Mouse (Mus musculus) lung, embryonic 16.5 days (tissue): Measurements from ENCODE around the gene Reg4. TPM values are rescaled to one million over a fixed set of nuclear protein-coding genes. Genes with fewer than 3 reads are reported as not detected.

Experiments
- ATAC-seq: fragments of 200-750 bp; cut with Nextera tagmentation; 2 replicates; pipeline ENCODE4 v1.8.0; 2017; ENCODE audit warnings: low read depth, mild to moderate bottlenecking, moderate library complexity
- H3K27ac ChIP-seq: fragments of 300-500 bp; sonication (generic); 2 replicates; pipeline ENCODE4 v1.5.1; 2014; ENCODE audit warnings: mild to moderate bottlenecking, control low read depth, low read length
- H3K27me3 ChIP-seq: fragments of 300-500 bp; sonication (generic); 2 replicates; pipeline ENCODE4 v1.6.1; 2014; ENCODE audit warnings: low read depth, low read length, mixed read lengths; ENCODE audit not compliant: control insufficient read depth, insufficient read depth
- H3K36me3 ChIP-seq: fragments of 300-500 bp; sonication (generic); 2 replicates; pipeline ENCODE4 v1.6.1; 2014; ENCODE audit warnings: low read length; ENCODE audit not compliant: control insufficient read depth, insufficient read depth
- H3K4me1 ChIP-seq: fragments of 300-500 bp; sonication (generic); replicated peaks from 2 replicates; pipeline ENCODE4 v1.6.1; 2014; ENCODE audit warnings: low read length, mixed read lengths; ENCODE audit not compliant: control insufficient read depth, insufficient read depth
- H3K4me2 ChIP-seq: fragments of 300-500 bp; sonication (generic); 2 replicates; pipeline ENCODE4 v1.6.1; 2014; ENCODE audit warnings: low read depth, low read length, control low read depth
- H3K4me3 ChIP-seq: fragments of 300-500 bp; sonication (generic); 2 replicates; pipeline ENCODE4 v1.5.1; 2014; ENCODE audit warnings: mild to moderate bottlenecking, low read length, control low read depth
- H3K9ac ChIP-seq: fragments of 300-500 bp; sonication (generic); 2 replicates; pipeline ENCODE4 v1.6.1; 2014; ENCODE audit warnings: low read length, control low read depth
- H3K9me3 ChIP-seq: fragments of 300-500 bp; sonication (generic); 2 replicates; pipeline ENCODE4 v1.6.1; 2016; ENCODE audit warnings: low read length; ENCODE audit not compliant: control insufficient read depth
- WGBS: fragments of 180-500 bp; shearing (Covaris S2); extraction: QIAGEN DNeasy Blood & Tissue Kit; methylation state at CpG from one replicate; pipeline ENCODE4 v1.1.7; 2014; 5-methylcytosine and 5-hydroxymethylcytosine counted together
- polyA plus RNA-seq: library from polyadenylated mRNA; unstranded; fragments of >200 nt; fragmentation: Nextera tagmentation; extraction: Ambion mirVana; gene quantifications from 2 replicates; pipeline ENCODE4 v1.2.1, GENCODE M21; 2015

Reg4 gene
- polyA plus RNA-seq, result not detected in 2 replicates

DNA sequence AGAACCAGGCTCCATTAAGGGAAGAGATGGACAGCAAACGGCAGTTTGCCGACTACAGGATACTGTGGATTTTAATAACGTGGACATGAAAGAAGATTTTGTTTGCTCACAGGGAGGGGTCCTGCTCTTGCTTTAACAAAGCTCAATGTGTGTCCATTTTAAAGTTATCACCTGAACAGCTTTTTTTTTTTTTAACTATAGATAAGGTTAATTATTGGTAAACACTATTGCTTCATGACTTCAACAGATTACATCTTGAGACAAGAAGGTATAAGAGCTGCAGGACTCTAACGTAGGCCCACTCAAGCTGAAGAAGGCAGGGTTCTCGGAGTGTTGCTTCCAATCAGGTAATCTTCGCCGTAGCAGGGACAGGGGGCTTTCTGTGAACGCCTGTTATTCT is at the start of gene Reg4:
TSS of gene Reg4 (plus strand) at position 301 of the 400 bp plus-strand sequence.
- 58% methylated on average over 8 of the region's 8 CpGs for WGBS
- Histone ChIP-seq H3K9me3 (no peaks in the 10 kb centered on the region), H3K4me3 (no peak within 1 kb of the TSS), H3K27me3 (no peaks in the 10 kb centered on the region), H3K27ac (no peak within 1 kb of the TSS), H3K36me3 (no peaks in the 10 kb centered on the region), H3K4me1 (peaks cover 3% of the 10 kb centered on the region; the same call in 1 of the 2 replicates), H3K4me2 (no peak within 1 kb of the TSS), H3K9ac (no peak within 1 kb of the TSS)
- ATAC-seq, result no peak

DNA sequence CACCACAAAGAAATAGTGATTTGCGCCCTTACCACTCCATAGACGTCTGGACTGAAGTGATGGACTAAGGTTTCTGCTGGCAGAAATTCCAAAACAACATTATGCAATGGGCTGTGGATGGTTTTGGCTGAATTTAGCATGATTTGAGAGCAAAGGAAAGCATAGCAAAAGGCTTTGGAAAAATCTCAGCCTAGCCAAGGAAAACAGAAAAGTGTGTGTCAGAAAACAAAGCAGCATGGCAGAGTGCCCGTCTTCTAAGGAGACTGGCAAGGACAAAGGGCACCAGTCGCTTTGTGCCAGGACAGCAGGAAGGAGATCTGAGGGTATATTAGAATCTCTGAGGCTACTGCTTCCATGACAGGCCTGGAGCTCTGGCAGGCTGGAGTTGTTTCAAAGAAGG is 43.6 kb upstream of the Reg4 start:
- Histone ChIP-seq H3K9ac (no peak overlapping the region), H3K36me3 (no peaks in the 10 kb centered on the region), H3K27me3 (no peaks in the 10 kb centered on the region), H3K27ac (no peak overlapping the region), H3K9me3 (no peaks in the 10 kb centered on the region), H3K4me2 (no peak overlapping the region), H3K4me1 (no peaks in the 10 kb centered on the region), H3K4me3 (no peak overlapping the region)
- WGBS, result 66% methylated on average over 4 of the region's 4 CpGs
- ATAC-seq, result no peak

DNA sequence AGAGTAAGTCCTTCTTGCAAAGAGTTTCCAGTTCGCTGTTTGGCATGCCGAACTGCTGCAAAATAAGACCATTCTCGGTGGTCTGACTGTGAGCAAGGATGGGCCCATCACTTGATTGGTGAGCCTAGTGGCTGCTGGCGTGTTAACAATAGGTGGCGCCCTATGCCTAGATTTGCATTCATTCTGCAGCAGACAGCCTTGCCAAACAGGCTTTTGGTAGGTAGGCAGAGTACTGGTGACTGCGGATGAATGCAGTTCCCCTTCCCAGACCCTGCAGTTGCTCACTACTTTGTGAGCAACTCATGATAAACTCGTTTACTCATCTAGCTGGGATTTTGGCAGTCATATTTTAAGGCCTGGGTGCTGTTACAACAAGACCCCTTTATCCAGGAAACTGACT is 41.2 kb upstream of the Reg4 start:
- H3K27ac ChIP-seq, result no peak overlapping the region
- ATAC-seq, result no peak
- WGBS, result 23% methylated on average over 7 of the region's 7 CpGs
- H3K4me3 ChIP-seq, result no peak overlapping the region
- no peak overlapping the region for H3K4me2 ChIP-seq
- no peaks in the 10 kb centered on the region for H3K4me1 ChIP-seq
- no peaks in the 10 kb centered on the region for H3K27me3 ChIP-seq
- H3K9ac ChIP-seq, result no peak overlapping the region
- H3K36me3 ChIP-seq, result no peaks in the 10 kb centered on the region
- no peaks in the 10 kb centered on the region for H3K9me3 ChIP-seq

DNA sequence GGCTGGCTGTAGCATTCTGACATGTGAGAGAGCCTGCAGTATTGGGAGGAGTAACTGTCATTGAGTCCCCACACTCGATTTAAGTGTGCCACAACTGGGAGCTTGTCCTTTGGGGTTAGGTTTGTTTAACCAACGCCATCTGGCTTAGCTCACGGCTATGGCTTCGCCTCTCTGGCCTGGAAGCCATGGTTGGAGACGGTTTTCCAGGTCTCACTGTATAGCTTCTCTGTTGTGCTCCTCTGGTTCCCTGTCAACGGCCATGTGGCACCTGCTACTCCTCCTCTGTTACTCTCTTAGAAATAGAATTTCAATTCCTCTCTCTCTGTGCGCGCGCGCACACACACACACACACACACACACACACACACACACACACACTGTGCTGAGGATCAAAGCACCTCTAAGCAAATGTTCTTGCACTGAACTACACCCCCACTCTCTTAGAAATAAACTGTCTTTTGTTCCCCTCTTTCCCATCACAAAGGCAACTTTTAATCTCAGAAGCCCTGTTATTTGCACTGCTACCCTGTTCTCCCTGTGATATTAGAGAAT is 36.7 kb upstream of the Reg4 start:
- no peaks in the 10 kb centered on the region for H3K27me3 ChIP-seq
- no peak overlapping the region for H3K9ac ChIP-seq
- H3K4me1 ChIP-seq, result no peaks in the 10 kb centered on the region
- no peak overlapping the region for H3K27ac ChIP-seq
- no peaks in the 10 kb centered on the region for H3K36me3 ChIP-seq
- ATAC-seq, result no peak
- 36% methylated on average over 10 of the region's 10 CpGs for whole genome bisulfite sequencing
- no peak overlapping the region for H3K4me2 ChIP-seq
- H3K4me3 ChIP-seq, result no peak overlapping the region
- H3K9me3 ChIP-seq, result no peaks in the 10 kb centered on the region

DNA sequence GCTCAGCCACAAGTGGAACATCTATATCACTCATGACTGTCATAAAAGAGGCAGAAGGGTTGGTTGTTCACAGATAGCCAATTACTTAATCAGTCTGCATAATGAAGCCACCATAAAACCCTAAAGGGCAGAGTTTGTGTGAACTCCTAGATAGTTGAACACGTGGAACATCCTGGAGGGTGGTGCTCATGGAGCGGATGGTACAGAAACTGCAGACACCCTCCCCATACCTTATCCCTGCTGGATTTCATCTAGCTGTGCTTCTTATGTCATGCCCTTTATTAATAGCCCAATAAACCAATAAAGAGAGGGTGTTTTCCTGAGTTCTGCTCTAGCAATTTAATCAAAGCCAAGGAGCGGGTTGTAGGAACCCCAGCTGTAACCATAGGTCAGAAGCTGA is 34.2 kb upstream of the Reg4 start:
- no peaks in the 10 kb centered on the region for H3K4me1 ChIP-seq
- WGBS, result 71% methylated on average over 3 of the region's 3 CpGs
- no peak for ATAC-seq
- no peaks in the 10 kb centered on the region for H3K36me3 ChIP-seq
- no peak overlapping the region for H3K4me3 ChIP-seq
- no peak overlapping the region for H3K4me2 ChIP-seq
- H3K9ac ChIP-seq, result no peak overlapping the region
- no peaks in the 10 kb centered on the region for H3K9me3 ChIP-seq
- no peak overlapping the region for H3K27ac ChIP-seq
- no peaks in the 10 kb centered on the region for H3K27me3 ChIP-seq

DNA sequence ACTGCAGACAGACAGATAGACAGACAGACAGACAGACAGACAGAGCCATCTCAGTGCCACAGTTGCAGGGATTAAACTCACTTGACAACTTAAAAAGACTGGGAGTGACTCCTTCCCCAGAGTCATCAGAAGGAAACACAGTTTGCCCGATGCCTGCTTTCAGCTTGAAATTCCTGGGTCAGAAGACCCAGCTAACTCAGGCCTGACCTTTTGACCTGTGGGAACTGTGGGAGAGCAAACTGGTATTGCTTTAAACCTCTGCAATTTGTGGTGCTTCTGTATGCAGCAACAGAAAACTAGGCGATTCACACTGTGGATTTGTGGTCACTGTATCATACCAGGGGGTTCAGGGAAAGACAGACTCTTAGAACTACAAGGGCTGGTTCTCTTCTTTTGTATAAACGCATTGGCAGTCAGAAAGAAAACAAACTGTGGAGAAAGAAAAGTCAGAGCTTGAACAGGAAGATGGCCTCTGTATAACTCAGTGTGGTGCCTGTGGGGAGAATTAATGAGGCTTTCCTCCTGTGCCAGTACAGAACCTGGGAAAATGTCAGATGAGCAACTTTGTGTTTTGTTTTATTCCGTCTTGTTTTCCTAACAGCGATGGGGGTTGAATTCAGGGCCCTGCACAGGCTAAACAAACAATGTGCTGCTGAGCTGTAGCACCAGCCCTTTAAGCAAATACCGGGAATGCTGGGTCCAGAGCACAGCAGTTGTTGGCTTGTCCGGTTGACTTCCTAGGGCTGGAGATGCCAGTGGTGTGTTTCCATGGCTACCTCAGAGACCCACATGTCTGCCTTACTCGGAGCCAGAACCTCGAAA is 24.0 kb upstream of the Reg4 start:
- no peak overlapping the region for H3K9ac ChIP-seq
- H3K27me3 ChIP-seq, result no peaks in the 10 kb centered on the region
- no peak overlapping the region for H3K4me2 ChIP-seq
- H3K36me3 ChIP-seq, result no peaks in the 10 kb centered on the region
- no peaks in the 10 kb centered on the region for H3K4me1 ChIP-seq
- no peaks in the 10 kb centered on the region for H3K9me3 ChIP-seq
- 17% methylated on average over 9 of the region's 9 CpGs for WGBS
- ATAC-seq, result no peak
- H3K4me3 ChIP-seq, result no peak overlapping the region
- H3K27ac ChIP-seq, result no peak overlapping the region

DNA sequence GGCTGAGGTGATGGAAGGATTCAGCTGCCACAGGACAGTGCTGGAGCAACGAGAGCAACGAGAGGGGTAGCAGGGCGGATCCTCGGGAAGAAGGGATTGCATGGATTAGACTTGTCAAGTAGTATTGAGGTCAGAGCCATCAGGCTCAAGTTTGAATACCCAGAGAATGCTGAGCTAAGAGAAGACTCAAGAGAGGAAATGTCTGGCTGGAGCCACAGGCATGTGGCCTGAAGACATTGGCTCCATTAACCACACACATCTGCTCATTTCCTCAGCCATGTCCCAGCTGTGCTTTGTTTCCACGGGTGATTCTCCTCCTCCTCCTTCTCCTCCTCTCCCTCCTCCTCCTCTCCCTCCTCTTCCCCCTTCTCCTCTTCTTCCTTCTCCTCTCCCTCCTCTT is 22.2 kb upstream of the Reg4 start:
- Histone ChIP-seq H3K36me3 (no peaks in the 10 kb centered on the region), H3K27me3 (no peaks in the 10 kb centered on the region), H3K4me3 (no peak overlapping the region), H3K9ac (no peak overlapping the region), H3K4me1 (no peaks in the 10 kb centered on the region), H3K27ac (no peak overlapping the region), H3K4me2 (no peak overlapping the region), H3K9me3 (no peaks in the 10 kb centered on the region)
- WGBS, result 61% methylated on average over 5 of the region's 5 CpGs
- ATAC-seq, result no peak

DNA sequence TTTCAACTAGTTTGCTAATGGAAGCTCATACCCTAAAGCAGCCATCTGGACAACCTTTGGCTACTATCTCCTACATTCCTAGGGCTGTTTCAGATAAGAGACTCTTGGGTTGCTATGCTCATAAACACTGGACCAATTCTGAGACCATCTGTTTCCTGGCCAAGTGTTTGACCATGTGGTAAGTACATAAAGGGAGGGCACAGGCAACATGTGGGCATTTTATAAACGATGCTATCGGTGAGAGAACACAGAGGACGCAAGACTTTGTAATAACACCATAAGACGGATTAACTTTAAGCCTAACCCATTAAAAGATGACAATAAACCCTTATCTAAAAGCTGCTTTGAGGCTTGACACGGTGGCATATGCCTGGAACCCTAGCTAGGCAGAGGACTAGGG is 18.7 kb upstream of the Reg4 start:
- ATAC-seq, result no peak
- Histone ChIP-seq H3K4me3 (no peak overlapping the region), H3K9ac (no peak overlapping the region), H3K27me3 (no peaks in the 10 kb centered on the region), H3K27ac (no peak overlapping the region), H3K36me3 (no peaks in the 10 kb centered on the region), H3K9me3 (no peaks in the 10 kb centered on the region), H3K4me2 (no peak overlapping the region), H3K4me1 (no peaks in the 10 kb centered on the region)
- WGBS, result 38% methylated on average over 5 of the region's 5 CpGs

DNA sequence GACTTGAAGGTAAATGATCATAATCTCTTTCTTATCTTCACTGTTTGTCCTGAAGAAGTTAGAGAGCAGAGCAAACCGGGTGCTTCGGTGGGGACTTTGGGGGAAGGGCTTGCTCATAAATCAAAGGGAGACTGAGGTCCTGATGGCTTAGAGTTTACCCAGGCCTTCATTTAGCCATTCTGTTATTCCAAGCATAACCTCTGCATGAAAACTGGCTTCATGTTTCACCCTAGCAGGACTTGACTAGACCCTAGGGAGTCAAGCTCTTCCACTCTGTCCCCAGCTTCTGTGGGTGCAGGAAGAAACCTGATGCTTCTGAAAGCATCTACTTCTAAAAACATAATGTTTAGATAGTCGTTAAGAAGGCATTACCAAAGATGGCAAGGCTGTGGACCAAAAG is 15.0 kb upstream of the Reg4 start:
- Histone ChIP-seq H3K4me3 (no peak overlapping the region), H3K4me2 (no peak overlapping the region), H3K27me3 (no peaks in the 10 kb centered on the region), H3K4me1 (no peaks in the 10 kb centered on the region), H3K27ac (no peak overlapping the region), H3K36me3 (no peaks in the 10 kb centered on the region), H3K9ac (no peak overlapping the region), H3K9me3 (no peaks in the 10 kb centered on the region)
- WGBS, result 11% methylated on average over 3 of the region's 3 CpGs
- no peak for ATAC-seq
